Comparison of ENCODE assay signal across 8 mouse cellular contexts in the genomic region with DNA sequence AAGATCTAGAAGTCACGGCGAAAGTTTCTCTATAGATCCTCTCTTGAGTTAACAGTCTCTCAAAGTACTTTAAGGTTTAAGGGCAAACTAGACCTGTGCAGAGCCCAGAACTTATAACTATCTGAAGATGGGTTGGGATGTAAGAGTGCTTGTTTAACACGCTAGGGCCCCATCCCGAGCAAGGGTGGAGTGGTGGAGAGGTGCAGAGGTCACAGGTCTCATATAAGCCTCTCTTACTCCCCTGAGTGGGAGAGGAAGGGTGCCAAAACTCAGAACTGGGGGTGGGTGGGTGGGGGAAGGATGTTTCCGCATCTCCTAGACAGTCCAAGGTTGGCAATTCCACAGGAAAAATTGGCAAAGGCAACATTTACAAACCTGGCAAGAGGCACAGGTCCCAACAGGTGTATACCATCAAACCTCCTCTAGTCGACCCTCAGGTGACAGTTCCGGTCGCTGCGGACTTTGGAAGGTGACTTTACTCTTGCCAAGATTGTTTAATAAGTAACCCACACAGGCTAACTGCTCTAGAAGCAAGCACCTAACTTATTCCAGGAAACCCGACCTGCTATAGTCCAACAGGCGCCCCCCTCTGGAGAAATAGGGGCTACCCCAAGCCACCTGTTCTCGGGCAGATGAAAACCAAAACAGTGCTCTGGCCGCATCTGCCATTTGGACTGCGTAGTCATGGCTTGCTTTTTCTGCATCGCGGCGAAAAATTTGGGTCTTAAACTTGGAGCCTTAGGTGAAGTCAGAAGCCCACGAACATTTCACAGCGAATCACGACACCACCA. TPM values are rescaled to one million over a fixed set of nuclear protein-coding genes. Genes with fewer than 3 reads are reported as not detected.
DNase-seq lines count a peak whose midpoint lies in the region; ATAC-seq and TF ChIP-seq lines count a peak whose summit lies in the region.

No protein-coding gene starts in this region.

- intact Hi-C loops in heart, adult 2 months (cut with DNase I) = loop anchor here (5.0 kb wide), 2 partner anchors 37 to 58 kb away; no protein-coding TSS in a partner anchor
- intact Hi-C loops in heart, postnatal 36 days (cut with DNase I) = loop anchor here (5.0 kb wide), 1 partner anchor 72 kb away; the partner anchor contains the start of gene C9orf72

- peak overlapping the region; percentile 67 for H3K4me3 ChIP-seq in heart, adult 2 months
- H3K4me3 ChIP-seq in hindbrain, embryonic 10.5 days = peak overlapping the region; percentile 75
- H3K4me3 ChIP-seq in limb, embryonic 13.5 days = peak overlapping the region; percentile 60
- peak overlapping the region; percentile 63 for H3K4me3 ChIP-seq in midbrain, embryonic 12.5 days

- H3K27me3 ChIP-seq in heart, adult 2 months (ENCODE audit: control insufficient read depth, insufficient read depth, low read length) = no peaks in the 10 kb centered on the region
- peaks cover 9% of the 10 kb centered on the region; the same call in 1 of the 2 replicates for H3K27me3 ChIP-seq in hindbrain, embryonic 10.5 days (ENCODE audit: insufficient read depth, poor library complexity, severe bottlenecking)
- H3K27me3 ChIP-seq in limb, embryonic 13.5 days = 0 out of 2 replicates have a peak, but pooled peaks cover 2% of the 10 kb centered on the region
- H3K27me3 ChIP-seq in midbrain, embryonic 12.5 days = peaks cover 6% of the 10 kb centered on the region

- DNase-seq in heart, adult 2 months = peak; percentile 30 to 37
- no peak for DNase-seq in heart, postnatal 36 days
- DNase-seq in embryo, embryonic 10.5 days (ENCODE audit: low spot score) = peak; percentile 76
- DNase-seq in hindbrain, embryonic 10.5 days (ENCODE audit: low spot score) = peak; percentile 59
- peak; percentile 62 for DNase-seq in testis, postnatal 10 days (ENCODE audit: low spot score)
- DNase-seq in MN1 (ENCODE audit: low spot score) = no peak

- no peaks in the 10 kb centered on the region for H3K4me1 ChIP-seq in heart, adult 2 months (ENCODE audit: control insufficient read depth, insufficient read depth, low read length)
- H3K4me1 ChIP-seq in hindbrain, embryonic 10.5 days (replicated peaks) = peaks cover 44% of the 10 kb centered on the region
- peaks cover 14% of the 10 kb centered on the region for H3K4me1 ChIP-seq in limb, embryonic 13.5 days
- peaks cover 19% of the 10 kb centered on the region for H3K4me1 ChIP-seq in midbrain, embryonic 12.5 days

- WGBS in heart, adult 2 months = 38% methylated on average over 20 of the region's 20 CpGs
- WGBS in hindbrain, embryonic 10.5 days = 24% methylated on average over 20 of the region's 20 CpGs
- WGBS in limb, embryonic 13.5 days = 26% methylated on average over 20 of the region's 20 CpGs
- 26% methylated on average over 20 of the region's 20 CpGs for WGBS in midbrain, embryonic 12.5 days

- TF ChIP-seq CTCF in heart, adult 2 months (IDR thresholded peaks at IDR 0.05) = peak; percentile 51

- H3K27ac ChIP-seq in heart, adult 2 months = no peak overlapping the region
- H3K27ac ChIP-seq in hindbrain, embryonic 10.5 days = peak overlapping the region; percentile 92
- H3K27ac ChIP-seq in limb, embryonic 13.5 days = 0 out of 2 replicates have a peak overlapping the region, but pooled peaks have one; percentile 87
- peak overlapping the region; percentile 72; the same call in 1 of the 2 replicates for H3K27ac ChIP-seq in midbrain, embryonic 12.5 days (replicated peaks)

- H3K79me2 ChIP-seq in heart, adult 2 months (replicated peaks; ENCODE audit: control insufficient read depth, insufficient read depth, low read length) = no peaks in the 10 kb centered on the region

- no peaks in the 10 kb centered on the region for H3K36me3 ChIP-seq in heart, adult 2 months (ENCODE audit: control insufficient read depth, insufficient read depth, low read length)
- H3K36me3 ChIP-seq in hindbrain, embryonic 10.5 days = no peaks in the 10 kb centered on the region
- no peaks in the 10 kb centered on the region for H3K36me3 ChIP-seq in limb, embryonic 13.5 days
- H3K36me3 ChIP-seq in midbrain, embryonic 12.5 days = no peaks in the 10 kb centered on the region

- H3K9me3 ChIP-seq in hindbrain, embryonic 10.5 days = no peaks in the 10 kb centered on the region
- H3K9me3 ChIP-seq in limb, embryonic 13.5 days = no peaks in the 10 kb centered on the region
- no peaks in the 10 kb centered on the region for H3K9me3 ChIP-seq in midbrain, embryonic 12.5 days

- TF ChIP-seq POLR2A in heart, adult 2 months (IDR thresholded peaks at IDR 0.05; ENCODE audit: insufficient read depth, low read depth, low read length) = no peak

- ATAC-seq in limb, embryonic 13.5 days (ENCODE audit: low FRiP score, low read depth) = no peak
- ATAC-seq in midbrain, embryonic 12.5 days (ENCODE audit: low FRiP score, low read depth) = no peak

- TF ChIP-seq EP300 in heart, adult 2 months (IDR thresholded peaks at IDR 0.05; ENCODE audit: insufficient read depth, low read depth, low read length) = no peak

- peak overlapping the region; percentile 85 for H3K4me2 ChIP-seq in limb, embryonic 13.5 days (replicated peaks)
- peak overlapping the region; percentile 72 for H3K4me2 ChIP-seq in midbrain, embryonic 12.5 days (replicated peaks)

- no peak overlapping the region; the same call in 1 of the 2 replicates for H3K9ac ChIP-seq in heart, adult 2 months (ENCODE audit: low read depth, low read length)
- H3K9ac ChIP-seq in limb, embryonic 13.5 days = peak overlapping the region; percentile 79; the same call in 1 of the 2 replicates
- H3K9ac ChIP-seq in midbrain, embryonic 12.5 days (replicated peaks) = peak overlapping the region; percentile 57

RNA-seq across cellular contexts. Expression of gene Mob3b, which starts 2.0 kb away (rescaled TPM):
- 1 to 10 TPM; 1.2 to 1.4 TPM for total RNA-seq in heart, adult 2 months (2021)
- 0.56 and 0.66 TPM in 2 replicates for polyA plus RNA-seq in heart, adult 2 months (2012; rRNA removed)
- total RNA-seq in heart, postnatal 36 days (2021) = 1 to 10 TPM; 1.1 to 1.2 TPM
- 13.1 and 19.6 TPM in 2 replicates for polyA plus RNA-seq in hindbrain, embryonic 10.5 days (2016; fragmentation: Nextera tagmentation; extraction: Ambion mirVana)
- 13.3 and 13.5 TPM in 2 replicates for polyA plus RNA-seq in limb, embryonic 13.5 days (2015; fragmentation: Nextera tagmentation; extraction: Ambion mirVana)
- 23.1 and 28.0 TPM in 2 replicates for polyA plus RNA-seq in midbrain, embryonic 12.5 days (2016; fragmentation: Nextera tagmentation; extraction: Ambion mirVana)

RNA-seq across cellular contexts. Expression of gene Ifnk, which starts 3.5 kb away (rescaled TPM):
- not detected for total RNA-seq in heart, adult 2 months (2021)
- polyA plus RNA-seq in heart, adult 2 months (2012; rRNA removed) = not detected in 2 replicates
- not detected for total RNA-seq in heart, postnatal 36 days (2021)
- 0.26 and 0.41 TPM in 2 replicates for polyA plus RNA-seq in hindbrain, embryonic 10.5 days (2016; fragmentation: Nextera tagmentation; extraction: Ambion mirVana)
- polyA plus RNA-seq in limb, embryonic 13.5 days (2015; fragmentation: Nextera tagmentation; extraction: Ambion mirVana) = 0.31 and 0.33 TPM in 2 replicates
- 0.46 and 0.60 TPM in 2 replicates for polyA plus RNA-seq in midbrain, embryonic 12.5 days (2016; fragmentation: Nextera tagmentation; extraction: Ambion mirVana)

Comparison
In these comparisons a context has a peak if more than half of its experiments do, and no peak if none do; other contexts are left out.
1. DNase-seq: peak in heart, adult 2 months (2 of 2), embryo, embryonic 10.5 days (single experiment), hindbrain, embryonic 10.5 days (single experiment) and testis, postnatal 10 days (single experiment); none in heart, postnatal 36 days (0 of 2) and MN1 (single experiment).
2. Peak in every context shown above with its lines, with median percentiles within 50 percentile points of each other: H3K4me3 ChIP-seq.